Mouse (Mus musculus) MEL (cell line): ENCODE measurements around the gene Enho. TPM values are rescaled to one million over a fixed set of nuclear protein-coding genes. Genes with fewer than 3 reads are reported as not detected.

Experiments
- DNase-seq: peaks from one replicate; pipeline ENCODE4 v3.0.0; 2011; ENCODE audit warnings: low read depth, low spot score
- H3K27ac ChIP-seq: 2 replicates; pipeline ENCODE4 v1.5.1; 2012; ENCODE audit warnings: low read depth, mild to moderate bottlenecking, control low read depth, low read length, moderate library complexity; ENCODE audit not compliant: control insufficient read depth
- H3K27me3 ChIP-seq, 2 experiments: fragments of 150-350 bp in 1 of 2; sonication (generic) in 1 of 2; 2 replicates each; pipeline ENCODE4 v1.6.1; 2012; ENCODE audit warnings: low read length in 2 of 2, mild to moderate bottlenecking in 2 of 2, improper control_type of control experiment in 1 of 2, moderate library complexity in 1 of 2; ENCODE audit not compliant: insufficient read depth in 2 of 2, control insufficient read depth in 1 of 2
- H3K36me3 ChIP-seq, 2 experiments: 2 replicates each; pipeline ENCODE4 v1.6.1; 2012 to 2014; ENCODE audit warnings: low read length in 2 of 2, improper control_type of control experiment in 1 of 2, inconsistent platforms in 1 of 2, mild to moderate bottlenecking in 1 of 2; ENCODE audit not compliant: insufficient read depth in 2 of 2, control insufficient read depth in 1 of 2
- H3K4me1 ChIP-seq, 2 experiments: fragments of 150-350 bp in 1 of 2; sonication (generic) in 1 of 2; 2 replicates each; pipeline ENCODE4 v1.6.1; 2012; ENCODE audit warnings: low read length in 2 of 2, improper control_type of control experiment in 1 of 2, mild to moderate bottlenecking in 1 of 2; ENCODE audit not compliant: insufficient read depth in 2 of 2, control insufficient read depth in 1 of 2
- H3K4me3 ChIP-seq, 2 experiments: fragments of 150-350 bp in 1 of 2; sonication (generic) in 1 of 2; 2 replicates each; pipeline ENCODE4 v1.5.1; 2012; ENCODE audit warnings: low read depth in 2 of 2, low read length in 2 of 2, mild to moderate bottlenecking in 2 of 2, moderate library complexity in 2 of 2, control low read depth in 1 of 2, improper control_type of control experiment in 1 of 2; ENCODE audit not compliant: control insufficient read depth in 1 of 2, insufficient read depth in 1 of 2
- H3K79me2 ChIP-seq: 2 replicates; pipeline ENCODE4 v1.6.1; 2012; ENCODE audit warnings: mild to moderate bottlenecking, low read length, moderate library complexity; ENCODE audit not compliant: control insufficient read depth, poor library complexity, insufficient read depth
- H3K9ac ChIP-seq: 2 replicates; pipeline ENCODE4 v1.6.1; 2012; ENCODE audit warnings: low read depth, mild to moderate bottlenecking, control low read depth, low read length, moderate library complexity; ENCODE audit not compliant: control insufficient read depth, poor library complexity, severe bottlenecking
- H3K9me3 ChIP-seq: fragments of 150-350 bp; sonication (generic); replicated peaks from 2 replicates; pipeline ENCODE4 v1.6.1; 2012; ENCODE audit warnings: mild to moderate bottlenecking, low read length, improper control_type of control experiment, moderate library complexity; ENCODE audit not compliant: insufficient read depth
- CHD1 ChIP-seq: IDR thresholded peaks from 2 replicates; pipeline ENCODE4 v1.6.1; 2012; ENCODE audit warnings: low read depth, mild to moderate bottlenecking, inconsistent platforms, low read length, improper control_type of control experiment
- CHD2 ChIP-seq: IDR thresholded peaks from 2 replicates; pipeline ENCODE4 v1.6.1; 2011; ENCODE audit warnings: low read length, improper control_type of control experiment
- CTCF ChIP-seq, 3 experiments: IDR thresholded peaks in 2 of 3; conservative IDR thresholded peaks in 1 of 3; 2 replicates each; pipeline ENCODE4 v1.5.1; 2011 to 2012; ENCODE audit warnings: low read length in 3 of 3, low read depth in 2 of 3, mild to moderate bottlenecking in 2 of 3, improper control_type of control experiment in 1 of 3, inconsistent platforms in 1 of 3, mixed read lengths in 1 of 3, moderate library complexity in 1 of 3; ENCODE audit not compliant: control insufficient read depth in 1 of 3, insufficient read depth in 1 of 3, poor library complexity in 1 of 3, severe bottlenecking in 1 of 3
- ETS1 ChIP-seq: IDR thresholded peaks from 2 replicates; pipeline ENCODE4 v1.6.1; 2012; ENCODE audit warnings: low read depth, mild to moderate bottlenecking, inconsistent platforms, low read length, improper control_type of control experiment, moderate library complexity
- KAT2A ChIP-seq: conservative IDR thresholded peaks from 2 replicates; pipeline ENCODE4 v1.6.1; 2012; ENCODE audit warnings: low read depth, low read length, improper control_type of control experiment, inconsistent platforms
- MAX ChIP-seq: IDR thresholded peaks from 2 replicates; pipeline ENCODE4 v1.6.1; 2011; ENCODE audit warnings: low read length, improper control_type of control experiment
- MAZ ChIP-seq: IDR thresholded peaks from 2 replicates; pipeline ENCODE4 v1.6.1; 2012; ENCODE audit warnings: low read depth, mild to moderate bottlenecking, inconsistent platforms, low read length, improper control_type of control experiment
- MEF2A ChIP-seq: IDR thresholded peaks from 2 replicates; pipeline ENCODE4 v1.6.1; 2014; ENCODE audit warnings: low read depth, mild to moderate bottlenecking, inconsistent platforms, low read length, improper control_type of control experiment; ENCODE audit not compliant: poor library complexity, insufficient replicate concordance, severe bottlenecking; ENCODE audit errors: extremely low read depth
- MXI1 ChIP-seq: IDR thresholded peaks from 2 replicates; pipeline ENCODE4 v1.6.1; 2011; ENCODE audit warnings: mild to moderate bottlenecking, low read depth, low read length, improper control_type of control experiment
- MYC ChIP-seq: IDR thresholded peaks from 2 replicates; pipeline ENCODE4 v1.6.1; 2011; ENCODE audit warnings: low read depth, mild to moderate bottlenecking, low read length, improper control_type of control experiment, moderate library complexity
- POLR2AphosphoS5 ChIP-seq: IDR thresholded peaks from 2 replicates; pipeline ENCODE4 v1.6.1; 2012; ENCODE audit warnings: low read depth, borderline replicate concordance, mild to moderate bottlenecking, inconsistent platforms, low read length, moderate library complexity, mixed read lengths
- SMC3 ChIP-seq: IDR thresholded peaks from 2 replicates; pipeline ENCODE4 v1.6.1; 2011; ENCODE audit warnings: low read depth, low read length, improper control_type of control experiment
- TAL1 ChIP-seq: IDR thresholded peaks from 2 replicates; pipeline ENCODE4 v1.6.1; 2012; ENCODE audit warnings: mild to moderate bottlenecking, inconsistent platforms, low read length, moderate library complexity, mixed read lengths
- TBP ChIP-seq: IDR thresholded peaks from 2 replicates; pipeline ENCODE4 v1.8.0; 2011; ENCODE audit warnings: low read depth, low read length, improper control_type of control experiment
- UBTF ChIP-seq: IDR thresholded peaks from 2 replicates; pipeline ENCODE4 v1.6.1; 2012; ENCODE audit warnings: low read depth, mild to moderate bottlenecking, inconsistent platforms, low read length, improper control_type of control experiment, moderate library complexity, borderline replicate concordance; ENCODE audit not compliant: insufficient read depth
- USF1 ChIP-seq: IDR thresholded peaks from 2 replicates; pipeline ENCODE4 v1.6.1; 2014; ENCODE audit warnings: low read depth, mild to moderate bottlenecking, inconsistent platforms, low read length, improper control_type of control experiment, moderate library complexity
- polyA plus RNA-seq, 2 experiments: library from polyadenylated mRNA; stranded (reverse) in 1 of 2; unstranded in 1 of 2; fragments of >175 nt in 1 of 2; fragments of >200 nt in 1 of 2; gene quantifications; 2 replicates each; pipeline versions ENCODE4 v1.2.1 to v1.2.4; 2012; ENCODE audit warnings: low replicate concordance in 2 of 2, low read depth in 1 of 2; ENCODE audit not compliant: insufficient read length in 2 of 2, insufficient read depth in 1 of 2, missing spikeins in 1 of 2
- total RNA-seq: library from RNA; depleted of rRNA; stranded (reverse); fragments of 300-350 nt; gene quantifications from 2 replicates; pipeline ENCODE4 v1.2.3, GENCODE M21; 2012

The Enho gene
- total and polyA plus RNA-seq, 3 experiments, result 0.19 to 0.40 TPM; not detected in 1

- H3K27me3 ChIP-seq, result 0 out of 4 replicates have a peak, but pooled peaks cover 0 to 1% of the 10 kb centered on the region in 2 experiments
- H3K9ac ChIP-seq, result no peak overlapping the region
- TF ChIP-seq CTCF (IDR thresholded peaks at IDR 0.05 in 2 of 3, conservative IDR thresholded peaks at IDR 0.05 in 1 of 3; ENCODE audit: control insufficient read depth in 1 of 3, insufficient read depth in 1 of 3, low read depth in 2 of 3, low read length in 3 of 3, poor library complexity in 1 of 3, severe bottlenecking in 1 of 3) (no peak), KAT2A (no peak), TBP (no peak), POLR2AphosphoS5 (no peak), TAL1 (no peak), MXI1 (no peak), MEF2A (no peak), ETS1 (no peak), CHD1 (no peak), CHD2 (no peak), MYC (no peak)
- no peak overlapping the region for H3K4me3 ChIP-seq
- no peak for DNase-seq
- no peaks in the 10 kb centered on the region for H3K79me2 ChIP-seq
- H3K9me3 ChIP-seq, result no peaks in the 10 kb centered on the region
- H3K27ac ChIP-seq, result no peak overlapping the region
- no peaks in the 10 kb centered on the region for H3K36me3 ChIP-seq
- no peaks in the 10 kb centered on the region for H3K4me1 ChIP-seq
Measured at GRCm38 (mm10) chr4:41658566-41659384, 18.7 kb upstream of the Enho start.

- Histone ChIP-seq H3K27ac (no peak overlapping the region), H3K4me1 (no peaks in the 10 kb centered on the region), H3K4me3 (no peak overlapping the region)
- TF ChIP-seq MAZ (no peak), MAX (no peak), MXI1 (no peak), USF1 (no peak), SMC3 (no peak), MYC (no peak), UBTF (no peak)
- TF ChIP-seq, all 39 proteins: peak for 0
- Histone ChIP-seq H3K9me3 (no peaks in the 10 kb centered on the region), H3K27me3 (0 out of 4 replicates have a peak, but pooled peaks cover 0 to 1% of the 10 kb centered on the region in 2 experiments), H3K9ac (no peak overlapping the region), H3K79me2 (no peaks in the 10 kb centered on the region), H3K36me3 (no peaks in the 10 kb centered on the region)
- DNase-seq, result no peak
Measured at GRCm38 (mm10) chr4:41655525-41655924, 15.4 kb upstream of the Enho start.
